Comparison of ENCODE assay signal across 9 mouse cellular contexts in the genomic region with DNA sequence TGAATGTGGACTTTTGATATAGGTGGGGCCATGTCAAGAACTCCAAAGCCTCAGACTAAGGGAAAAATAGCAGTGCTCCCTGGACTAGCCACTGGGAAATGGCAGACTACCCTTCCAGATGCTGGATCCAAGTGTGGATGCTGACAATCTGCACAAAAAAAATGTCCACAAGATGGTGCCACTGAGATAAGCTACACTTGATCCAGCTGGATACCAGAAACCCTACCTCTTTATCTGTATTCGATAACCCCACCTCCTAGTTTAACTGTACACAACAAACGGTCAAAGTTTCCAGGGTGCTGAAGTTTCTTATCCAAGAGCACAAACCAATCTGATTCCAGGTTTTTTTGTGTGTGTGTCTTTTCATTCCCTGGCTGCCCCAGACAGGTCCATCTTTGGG. TPM values are rescaled to one million over a fixed set of nuclear protein-coding genes. Genes with fewer than 3 reads are reported as not detected.
DNase-seq lines count a peak whose midpoint lies in the region; ATAC-seq and TF ChIP-seq lines count a peak whose summit lies in the region.
"Had no signal": no experiment of that assay in that cellular context is flagged by ENCODE, and none has a peak within 500 bp of the region (broad histone marks: within the 10 kb centered on the region; RNA-seq: fewer than 3 reads in every experiment).

No protein-coding gene starts in this region.

- dilution Hi-C loops in CH12.LX (cut with MboI; ENCODE audit: extremely low pct_ligation_motif_present, extremely low pct_unique_long_range_greater_than_20kb, low sequenced_read_pairs): no loop called here

- H3K4me2 ChIP-seq in kidney, embryonic 15.5 days: no peak overlapping the region
- no peak overlapping the region for H3K4me2 ChIP-seq in CH12.LX (ENCODE audit: insufficient read depth, low read depth, poor library complexity, severe bottlenecking)

- WGBS in kidney, adult 2 months: 36% methylated on average over 2 of the region's 2 CpGs
- WGBS in kidney, embryonic 15.5 days: 69% methylated on average over 2 of the region's 2 CpGs

- CTCF ChIA-PET in Patski (lab: Charles Lee): interaction anchor here (0.6 to 1.2 kb wide), 2 partner anchors 18 to 26 kb away, joined by 3 to 4 read pairs; no protein-coding TSS in a partner anchor

- H3K9ac ChIP-seq in kidney, embryonic 15.5 days: no peak overlapping the region
- no peak overlapping the region for H3K9ac ChIP-seq in CH12.LX (ENCODE audit: insufficient read depth, low read depth)

- H3K27me3 ChIP-seq in kidney, adult 2 months (replicated peaks; ENCODE audit: control insufficient read depth, insufficient read depth, low read length): no peaks in the 10 kb centered on the region
- no peaks in the 10 kb centered on the region for H3K27me3 ChIP-seq in kidney, embryonic 15.5 days
- H3K27me3 ChIP-seq in CH12.LX (replicated peaks) (no peaks in the 10 kb centered on the region), Patski (no peaks in the 10 kb centered on the region)

- H3K4me3 ChIP-seq in kidney, adult 2 months (ENCODE audit: insufficient read depth, low read depth, low read length): no peak overlapping the region
- no peak overlapping the region for H3K4me3 ChIP-seq in kidney, embryonic 15.5 days (replicated peaks)
- H3K4me3 ChIP-seq in CH12.LX (replicated peaks in 1 of 3; ENCODE audit: low read depth in 2 of 3, low read length in 2 of 3, poor library complexity in 1 of 3): no peak overlapping the region

- in situ Hi-C loops in CH12.LX (cut with MboI; ENCODE audit: low pct_ligation_motif_present, low pct_unique_long_range_greater_than_20kb, low sequenced_read_pairs): no loop called here
- in situ Hi-C loops in Patski (cut with MboI; ENCODE audit: low pct_unique_long_range_greater_than_20kb): no loop called here

- no peak for TF ChIP-seq EP300 in CH12.LX (IDR thresholded peaks at IDR 0.05; ENCODE audit: low read length)

- H3K9me3 ChIP-seq in kidney, embryonic 15.5 days (replicated peaks): no peaks in the 10 kb centered on the region
- no peaks in the 10 kb centered on the region for H3K9me3 ChIP-seq in CH12.LX (replicated peaks; ENCODE audit: low read length)

- no peaks in the 10 kb centered on the region; the same call in 1 of the 2 replicates for H3K36me3 ChIP-seq in kidney, adult 2 months (ENCODE audit: control insufficient read depth, insufficient read depth, low read length)
- H3K36me3 ChIP-seq in kidney, embryonic 15.5 days: peaks cover 25% of the 10 kb centered on the region
- no peaks in the 10 kb centered on the region for H3K36me3 ChIP-seq in CH12.LX (replicated peaks in 1 of 2; ENCODE audit: control insufficient read depth in 1 of 2, insufficient read depth in 1 of 2, low read length in 1 of 2)

- peak; percentile 7 for DNase-seq in kidney, adult 2 months
- DNase-seq in CH12.LX (ENCODE audit: extremely low read depth) (peak; percentile 47), Patski (ENCODE audit: low read depth, low spot score) (no peak)
- DNase-seq in kidney, postnatal 36 days: peak; percentile 19 to 38
- DNase-seq in urinary bladder, postnatal 25 days (ENCODE audit: low spot score): no peak
- no peak for DNase-seq in spleen, postnatal 10 days (ENCODE audit: low spot score in 2 of 2)
- no peak for DNase-seq in left cerebral cortex, adult 8-10 months (ENCODE audit: low spot score in 2 of 2)
- DNase-seq: cerebellum, adult 11 months had no signal

- TF ChIP-seq RAD21 in CH12.LX (IDR thresholded peaks at IDR 0.05; ENCODE audit: low read depth, low read length): peak; percentile 50

- no peaks in the 10 kb centered on the region for H3K79me2 ChIP-seq in CH12.LX (replicated peaks; ENCODE audit: control insufficient read depth, extremely low read depth, insufficient read depth, poor library complexity, severe bottlenecking)

- no peak for ATAC-seq in kidney, embryonic 15.5 days (replicated peaks; ENCODE audit: low FRiP score)
- no peak for ATAC-seq in Patski

- TF ChIP-seq POLR2A in kidney, adult 2 months (IDR thresholded peaks at IDR 0.05; ENCODE audit: low read depth, low read length): no peak
- TF ChIP-seq POLR2A in CH12.LX (IDR thresholded peaks at IDR 0.05; ENCODE audit: low read depth, low read length): no peak

- H3K4me1 ChIP-seq in kidney, adult 2 months (ENCODE audit: control insufficient read depth, insufficient read depth, low read length): no peaks in the 10 kb centered on the region
- no peaks in the 10 kb centered on the region for H3K4me1 ChIP-seq in kidney, embryonic 15.5 days
- H3K4me1 ChIP-seq in CH12.LX (ENCODE audit: control insufficient read depth in 1 of 2, insufficient read depth in 2 of 2): no peaks in the 10 kb centered on the region

- POLR2A ChIA-PET in Patski (lab: Charles Lee): no interaction called here

- no peak overlapping the region for H3K27ac ChIP-seq in kidney, adult 2 months (ENCODE audit: insufficient read depth, low read depth, low read length)
- no peak overlapping the region for H3K27ac ChIP-seq in kidney, embryonic 15.5 days
- no peak overlapping the region for H3K27ac ChIP-seq in CH12.LX (ENCODE audit: insufficient read depth, low read depth)

- TF ChIP-seq CTCF in kidney, adult 2 months (conservative IDR thresholded peaks at IDR 0.05; ENCODE audit: insufficient read depth, insufficient read length, low read depth, low read length): peak; percentile 30
- TF ChIP-seq CTCF in CH12.LX (conservative IDR thresholded peaks at IDR 0.05 in 1 of 2, IDR thresholded peaks at IDR 0.05 in 1 of 2; ENCODE audit: low read depth in 2 of 2, low read length in 2 of 2) (peak; percentile 52 to 63), Patski (IDR thresholded peaks at IDR 0.05) (peak; percentile 58)

TF ChIP-seq in CH12.LX, 34 proteins besides CTCF, POLR2A, EP300 and RAD21:
- TF ChIP-seq SMC3 (IDR thresholded peaks at IDR 0.05; ENCODE audit: low read depth, low read length): peak; percentile 47
- no peak for TF ChIP-seq PAX5 (IDR thresholded peaks at IDR 0.05; ENCODE audit: low read length)
- TF ChIP-seq TBP (conservative IDR thresholded peaks at IDR 0.05; ENCODE audit: low read depth, low read length): no peak
- TF ChIP-seq RCOR1 (conservative IDR thresholded peaks at IDR 0.05; ENCODE audit: low read depth, low read length): no peak
- no peak for TF ChIP-seq POLR2AphosphoS2 (IDR thresholded peaks at IDR 0.05; ENCODE audit: low read depth, low read length)

RNA-seq across cellular contexts. Expression of a gene that starts 44.7 kb away (rescaled TPM):
- polyA plus RNA-seq in kidney, adult 2 months (2012; rRNA removed): 26.4 and 29.2 TPM in 2 replicates
- 29.2 and 32.3 TPM in 2 replicates for polyA plus RNA-seq in kidney, embryonic 15.5 days (2015; fragmentation: Nextera tagmentation; extraction: Ambion mirVana)
- total RNA-seq in CH12.LX (2012; rRNA removed) (60.9 and 61.4 TPM in 2 replicates), CH12.LX (2014; rRNA removed) (48.9 and 59.0 TPM in 2 replicates)
- polyA plus RNA-seq in CH12.LX (2012; ENCODE audit: insufficient read length, low read depth) (57.5 and 69.1 TPM in 2 replicates), Patski (2021) (47.3 TPM)
- total RNA-seq in left cerebral cortex, adult 8-10 months (2022): 10 to 100 TPM; 32.5 to 46.2 (median 38.3) TPM

RNA-seq across cellular contexts. Expression of a gene that starts 55.0 kb away (rescaled TPM):
- 0.05 and 0.16 TPM in 2 replicates for polyA plus RNA-seq in kidney, adult 2 months (2012; rRNA removed)
- polyA plus RNA-seq in kidney, embryonic 15.5 days (2015; fragmentation: Nextera tagmentation; extraction: Ambion mirVana): 1.2 and 1.4 TPM in 2 replicates
- total RNA-seq in CH12.LX (2012; rRNA removed) (0.13 and 0.17 TPM in 2 replicates), CH12.LX (2014; rRNA removed) (not detected in 2 replicates)
- polyA plus RNA-seq in CH12.LX (2012; ENCODE audit: insufficient read length, low read depth) (not detected in 2 replicates), Patski (2021) (0.19 TPM)
- total RNA-seq in left cerebral cortex, adult 8-10 months (2022): 1 to 10 TPM; 1.5 to 2.1 (median 2.0) TPM

Comparison
In these comparisons a context has a peak if more than half of its experiments do, and no peak if none do; other contexts are left out.
1. DNase-seq: peak in kidney, adult 2 months (single experiment), CH12.LX (single experiment) and kidney, postnatal 36 days (2 of 2); none in Patski (single experiment), urinary bladder, postnatal 25 days (single experiment), spleen, postnatal 10 days (0 of 2) and left cerebral cortex, adult 8-10 months (0 of 2).
2. Peak in every context shown above with its lines, with median percentiles within 50 percentile points of each other: CTCF ChIP-seq.